Mouse (Mus musculus): ENCODE data around the gene Ephb6. TPM values are rescaled to one million over a fixed set of nuclear protein-coding genes. Genes with fewer than 3 reads are reported as not detected.
"Not testable (repeated sequence)": the region's sequence is repeated elsewhere in the genome, so short reads cannot be mapped to it uniquely, and the experiment has no call there.

Ephb6 gene
- total RNA-seq (2015) (0.15 and 4.2 TPM in 2 replicates), total RNA-seq (2017) (1.7 and 2.6 TPM in 2 replicates)

DNA sequence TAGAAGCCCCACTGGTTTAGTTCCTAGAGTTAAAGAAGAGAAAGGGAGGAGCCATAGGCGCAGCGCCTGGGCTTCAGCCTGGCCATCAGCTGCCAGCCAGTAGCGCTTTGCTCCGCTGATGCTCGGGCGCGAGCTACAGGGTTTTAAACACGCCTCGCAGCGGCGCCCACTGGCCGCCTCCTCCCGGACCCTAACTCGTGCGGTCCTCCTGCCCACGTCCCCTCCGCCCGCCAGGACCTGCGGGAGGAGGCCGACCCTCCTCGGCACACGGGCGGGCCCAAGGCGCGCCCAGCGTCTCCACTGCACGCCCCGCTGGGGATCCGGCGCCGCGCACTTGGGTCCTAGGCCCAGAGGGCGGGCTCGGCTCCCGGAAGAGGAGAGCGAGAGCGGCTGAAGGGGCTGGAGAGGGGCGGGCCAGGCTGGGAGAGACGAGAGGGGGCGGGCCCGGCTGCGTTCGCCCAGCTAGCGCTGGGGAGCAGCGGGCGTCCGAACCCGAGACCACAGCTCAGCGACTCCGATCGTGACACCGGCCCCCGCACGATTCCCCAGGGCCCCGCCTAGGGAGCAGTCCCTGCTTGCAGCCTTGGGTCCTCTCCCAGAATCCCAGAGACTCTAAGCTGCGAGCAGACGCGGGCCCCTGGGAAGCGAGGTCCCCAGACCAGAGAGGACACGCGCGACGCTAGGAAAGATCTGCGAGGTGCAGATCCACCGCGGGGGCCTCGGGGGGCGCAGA lies at the start of gene Ephb6:
TSS of gene Ephb6 (plus strand) at position 422 of the 733 bp plus-strand sequence.
- ATAC-seq (replicated peaks; ENCODE audit: poor library complexity) = peak; percentile 81

DNA sequence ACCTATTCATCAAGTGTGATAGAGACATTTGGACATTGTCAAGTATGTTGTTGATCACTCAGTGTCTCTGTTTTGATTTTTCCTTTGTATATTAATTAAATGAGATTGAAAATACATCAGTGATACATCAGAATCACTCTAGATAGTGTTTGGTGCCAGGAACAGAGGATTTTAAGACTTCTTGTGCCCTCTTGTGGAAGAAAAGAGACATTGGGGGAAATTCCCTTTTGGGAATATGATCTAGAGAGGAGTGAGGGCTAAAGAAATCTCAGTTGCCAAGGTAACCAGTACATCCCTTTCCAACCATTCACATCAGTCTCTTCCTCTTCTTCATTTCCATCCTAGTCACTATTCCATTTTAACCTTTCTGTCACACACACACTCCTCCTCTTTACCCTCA lies 48.9 kb upstream of the Ephb6 start:
- ATAC-seq (replicated peaks; ENCODE audit: poor library complexity) = no peak

GRCm38 (mm10) chr6:41557468-41557867 lies 47.8 kb upstream of the Ephb6 start:
- peak; percentile 66 for ATAC-seq (replicated peaks; ENCODE audit: poor library complexity)

GRCm38 (mm10) chr6:41558271-41558670 lies 47.0 kb upstream of the Ephb6 start:
- ATAC-seq (replicated peaks; ENCODE audit: poor library complexity) = peak; percentile 63

- no peak for ATAC-seq (replicated peaks; ENCODE audit: poor library complexity)
Observed at GRCm38 (mm10) chr6:41559331-41559730, 46.0 kb upstream of the Ephb6 start.

DNA sequence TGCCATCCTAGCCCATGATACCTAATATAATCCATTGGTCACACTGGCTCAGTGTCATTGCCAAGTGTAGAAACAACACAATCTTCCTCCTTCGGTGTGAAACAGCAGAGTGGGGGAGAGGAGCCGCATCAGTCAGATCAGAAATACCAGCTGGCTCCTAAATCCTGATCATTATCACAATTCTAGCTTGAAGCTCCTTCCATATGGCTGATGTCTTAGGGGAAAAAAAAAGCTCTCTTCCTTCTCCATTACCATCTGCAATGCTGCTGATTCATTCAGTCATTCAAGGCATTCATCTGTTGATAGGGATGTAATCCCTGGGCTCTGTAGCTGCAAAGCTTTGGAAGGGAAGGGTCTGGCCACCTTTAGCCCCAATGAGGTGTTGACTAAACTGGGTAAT lies 45.0 kb upstream of the Ephb6 start:
- ATAC-seq (replicated peaks; ENCODE audit: poor library complexity) = no peak

- no peak for ATAC-seq (replicated peaks; ENCODE audit: poor library complexity)
Observed at GRCm38 (mm10) chr6:41562598-41562997, 42.7 kb upstream of the Ephb6 start.

- ATAC-seq (replicated peaks; ENCODE audit: poor library complexity) = not testable (repeated sequence)
Observed at GRCm38 (mm10) chr6:41563104-41563951, 42.0 kb upstream of the Ephb6 start.

DNA sequence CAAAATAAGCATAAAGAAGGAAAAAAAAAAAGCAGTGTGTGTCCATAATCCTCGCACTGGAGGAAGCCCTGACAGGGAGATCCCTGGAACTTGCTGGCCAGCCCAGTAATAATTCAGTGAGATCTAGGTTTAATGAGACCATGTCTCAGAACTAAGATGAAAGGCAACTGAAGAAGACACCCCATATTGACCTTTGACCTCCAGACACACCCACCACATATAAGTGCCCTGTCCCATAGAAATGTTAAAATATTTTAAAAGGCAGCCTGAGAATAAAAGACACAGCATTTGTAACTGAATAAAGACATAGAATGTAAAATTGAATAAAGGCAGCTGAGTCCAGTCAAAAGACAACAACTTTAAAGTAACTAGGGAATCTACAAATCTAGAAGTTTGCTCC lies 40.0 kb upstream of the Ephb6 start:
- no peak for ATAC-seq (replicated peaks; ENCODE audit: poor library complexity)

GRCm38 (mm10) chr6:41566965-41567364 lies 38.3 kb upstream of the Ephb6 start:
- no peak for ATAC-seq (replicated peaks; ENCODE audit: poor library complexity)

DNA sequence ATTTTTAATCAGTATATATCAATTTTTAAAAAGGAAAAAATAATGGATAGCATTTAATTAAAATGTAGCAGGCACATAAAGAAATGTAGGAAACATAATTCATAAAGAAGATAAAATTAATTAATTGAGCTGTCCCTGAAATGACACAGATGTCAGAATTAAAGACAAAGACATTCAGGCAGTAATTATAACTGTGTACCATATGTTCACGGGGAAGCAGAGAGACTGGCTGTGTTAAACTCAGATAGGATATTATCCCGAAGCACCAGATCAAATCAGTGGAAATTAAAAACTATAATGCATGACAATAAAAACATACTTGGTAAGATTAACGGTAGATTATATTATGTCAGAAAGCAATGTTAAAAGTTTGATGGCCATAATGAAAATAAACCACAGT lies 36.2 kb upstream of the Ephb6 start:
- ATAC-seq (replicated peaks; ENCODE audit: poor library complexity) = no peak

- ATAC-seq (replicated peaks; ENCODE audit: poor library complexity) = no peak
Observed at GRCm38 (mm10) chr6:41576526-41577097, 28.7 kb upstream of the Ephb6 start.

- ATAC-seq (replicated peaks; ENCODE audit: poor library complexity) = no peak
Observed at GRCm38 (mm10) chr6:41577297-41577696, 28.0 kb upstream of the Ephb6 start.

DNA sequence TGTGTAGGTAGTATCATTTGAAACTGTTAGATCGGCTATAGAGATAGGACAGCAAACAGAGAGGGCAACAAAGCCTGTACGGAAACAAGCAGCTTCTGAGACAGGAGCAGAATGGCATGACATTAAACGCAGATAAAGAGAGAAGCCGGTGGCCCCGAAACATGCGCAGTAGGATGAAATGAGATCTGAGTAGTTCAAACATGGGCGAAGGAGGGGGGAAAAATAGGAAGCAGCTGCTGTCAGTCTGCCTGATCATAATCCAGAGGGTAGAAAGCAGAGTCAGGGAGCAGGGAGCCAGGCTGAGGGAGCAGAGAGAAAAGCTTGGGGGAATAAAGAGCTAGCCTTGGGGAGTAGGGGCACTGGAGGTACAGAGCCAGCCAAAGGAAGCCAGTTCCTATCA lies 24.0 kb upstream of the Ephb6 start:
- no peak for ATAC-seq (replicated peaks; ENCODE audit: poor library complexity)

DNA sequence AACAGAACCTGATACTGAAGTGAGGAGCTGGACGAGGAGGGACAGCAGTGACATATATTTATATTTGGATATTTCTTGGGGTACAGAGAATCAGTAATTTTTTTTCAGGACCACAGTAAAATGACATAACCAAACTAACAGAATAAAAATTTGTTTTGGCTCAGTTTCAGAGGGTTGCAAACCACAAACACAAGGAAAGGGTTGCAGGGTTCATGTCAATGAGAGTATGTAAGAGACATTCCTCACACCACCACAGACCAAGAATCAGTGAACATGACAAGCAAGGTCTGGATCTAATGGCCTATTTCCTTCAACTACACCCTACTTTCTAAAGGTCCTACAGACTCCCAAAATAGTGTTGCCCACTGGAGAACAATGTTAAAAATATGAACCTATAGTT lies 23.1 kb upstream of the Ephb6 start:
- no peak for ATAC-seq (replicated peaks; ENCODE audit: poor library complexity)

GRCm38 (mm10) chr6:41604401-41605050 lies 756 bp upstream of the Ephb6 start:
- peak; percentile 73 for ATAC-seq (replicated peaks; ENCODE audit: poor library complexity)

DNA sequence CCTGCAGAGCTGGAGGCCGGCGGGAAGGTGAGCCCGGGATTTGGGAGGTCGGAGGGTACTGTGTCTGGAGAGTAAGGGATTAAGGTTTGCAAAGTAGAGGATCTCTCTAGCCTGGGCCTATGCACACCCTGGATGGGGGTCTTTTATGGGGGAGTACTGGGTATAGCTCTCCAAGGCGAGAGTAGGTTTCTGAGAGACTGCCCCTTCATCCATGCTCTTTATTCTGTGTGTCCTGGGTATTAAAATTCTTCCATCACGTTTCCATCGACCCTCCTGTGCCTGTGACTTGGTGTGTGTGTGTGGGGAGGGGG lies 467 bp downstream of the Ephb6 start:
- ATAC-seq (replicated peaks; ENCODE audit: poor library complexity) = no peak

GRCm38 (mm10) chr6:41606214-41606613 lies 932 bp downstream of the Ephb6 start:
- peak; percentile 47 for ATAC-seq (replicated peaks; ENCODE audit: poor library complexity)

GRCm38 (mm10) chr6:41607637-41608036 lies 2.4 kb downstream of the Ephb6 start:
- ATAC-seq (replicated peaks; ENCODE audit: poor library complexity) = no peak

DNA sequence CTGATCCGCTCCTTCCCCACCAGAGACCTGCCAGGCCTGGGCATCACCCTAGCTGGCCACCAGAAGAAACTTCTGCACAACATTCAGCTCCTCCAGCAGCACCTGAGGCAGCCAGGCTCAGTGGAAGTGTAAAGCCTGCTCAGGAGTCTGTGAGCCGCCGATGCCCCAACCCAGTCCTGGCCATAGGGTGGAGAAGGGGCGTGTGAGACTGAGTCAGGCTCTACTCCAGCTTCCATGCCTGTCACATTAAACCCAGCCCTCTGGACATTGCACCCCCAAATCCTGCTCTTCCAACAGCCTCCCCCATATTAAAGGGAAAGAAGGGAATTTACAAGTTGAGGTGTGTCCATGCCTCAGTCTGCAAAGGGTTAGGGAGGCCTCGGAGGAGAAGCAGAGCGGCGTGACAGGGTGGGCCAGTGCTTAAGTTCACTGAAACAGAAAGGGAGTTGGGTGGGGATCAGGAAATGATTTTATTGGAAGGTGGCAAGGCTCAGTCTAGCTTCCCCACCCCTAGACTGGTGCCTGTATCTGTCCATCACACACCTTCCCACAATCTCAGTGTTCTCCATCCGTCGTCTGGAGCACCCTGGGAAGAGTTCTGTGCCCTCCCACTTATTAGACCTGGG lies 15.0 kb downstream of the Ephb6 start:
- no peak for ATAC-seq (replicated peaks; ENCODE audit: poor library complexity)

Data from megakaryocyte progenitor cell, adult 5-6 weeks (primary cell).